Mouse (Mus musculus) layer of hippocampus, adult 9-11 months (tissue): Measurements from ENCODE around the gene Fam53b.
A peak's percentile ranks its signal among the peaks of the same experiment; 100 is the strongest.

ENCODE experiments used
- DNase-seq: peaks from one replicate; pipeline ENCODE4 v3.0.0; 2022

The Fam53b gene

DNA sequence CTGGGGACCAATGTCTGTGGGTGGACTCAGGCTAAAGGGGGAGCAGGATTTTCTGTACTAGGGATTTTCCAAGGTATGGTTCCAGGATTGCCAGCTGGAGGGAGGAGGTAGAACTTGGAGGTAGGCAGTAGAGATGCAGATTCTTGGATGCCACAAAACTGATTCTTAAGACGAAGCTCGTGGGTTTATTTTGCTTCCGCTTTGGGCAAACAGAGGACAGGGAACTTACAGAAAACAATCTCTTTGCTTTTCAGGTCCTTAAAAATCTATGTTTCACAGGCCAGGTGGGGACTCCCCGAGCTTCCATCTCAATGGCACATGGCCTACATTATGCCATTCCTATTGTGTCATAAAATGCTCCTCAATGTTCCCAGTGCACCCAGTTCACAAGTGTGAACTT lies 49.4 kb downstream of the Fam53b start:
- DNase-seq = no peak

DNA sequence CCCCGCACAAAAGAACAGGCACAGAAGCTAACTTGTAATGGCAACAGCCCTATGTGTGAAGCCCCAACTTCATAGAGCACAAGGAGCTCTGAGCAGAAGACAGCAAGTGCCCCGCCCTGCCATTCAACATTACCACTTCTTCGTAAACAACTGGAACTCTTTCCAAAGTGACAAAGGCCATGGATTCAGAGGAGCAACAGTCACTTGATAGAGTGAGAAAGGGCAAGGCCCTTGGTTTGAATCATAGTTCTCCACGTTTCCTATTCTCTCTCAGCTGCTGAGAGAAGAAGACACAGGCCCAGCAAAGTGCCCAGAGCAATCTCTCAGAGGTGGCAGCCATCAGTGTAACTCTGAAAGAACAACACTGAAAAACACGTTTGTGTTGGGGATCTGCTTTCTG lies 49.8 kb downstream of the Fam53b start:
- no peak for DNase-seq

DNA sequence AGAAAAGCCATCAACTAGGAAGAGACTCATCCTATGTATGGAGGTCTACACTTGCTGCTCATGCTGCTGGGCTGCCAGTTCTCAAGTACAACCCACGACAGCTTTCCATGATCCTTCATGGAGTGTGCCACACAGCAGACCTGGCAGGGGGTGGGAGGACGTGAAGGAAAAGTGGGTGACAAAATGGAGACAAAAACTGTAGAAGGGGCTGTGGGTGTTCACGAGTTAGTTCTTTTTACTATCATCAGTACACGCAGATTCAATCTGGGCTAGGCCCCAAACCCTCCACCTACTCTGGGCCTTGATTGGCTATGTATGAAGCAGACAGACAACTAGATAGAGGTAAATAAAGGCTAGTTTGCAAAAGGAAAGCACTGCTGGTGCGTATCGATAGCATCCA lies 50.3 kb downstream of the Fam53b start:
- DNase-seq = peak; percentile 66

DNA sequence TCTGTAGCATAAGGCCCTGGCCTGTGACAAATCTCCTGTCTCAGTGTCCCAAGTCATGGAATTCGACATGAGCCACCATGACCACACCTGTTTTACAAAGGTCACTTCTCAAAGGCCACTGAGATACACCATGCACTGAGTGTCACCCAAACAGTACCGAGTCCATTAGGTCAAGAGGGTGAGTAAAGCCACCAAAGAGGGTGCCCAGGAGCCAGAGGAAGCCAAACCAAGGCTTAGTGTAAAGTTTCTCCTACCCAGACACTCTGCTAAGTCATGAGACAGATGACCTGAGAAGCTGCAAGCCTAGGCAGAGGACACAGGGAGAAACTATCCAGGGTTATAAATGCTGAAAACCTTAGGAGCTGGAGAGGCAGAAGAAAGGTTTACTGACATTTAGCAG lies 52.3 kb downstream of the Fam53b start:
- DNase-seq = no peak

DNA sequence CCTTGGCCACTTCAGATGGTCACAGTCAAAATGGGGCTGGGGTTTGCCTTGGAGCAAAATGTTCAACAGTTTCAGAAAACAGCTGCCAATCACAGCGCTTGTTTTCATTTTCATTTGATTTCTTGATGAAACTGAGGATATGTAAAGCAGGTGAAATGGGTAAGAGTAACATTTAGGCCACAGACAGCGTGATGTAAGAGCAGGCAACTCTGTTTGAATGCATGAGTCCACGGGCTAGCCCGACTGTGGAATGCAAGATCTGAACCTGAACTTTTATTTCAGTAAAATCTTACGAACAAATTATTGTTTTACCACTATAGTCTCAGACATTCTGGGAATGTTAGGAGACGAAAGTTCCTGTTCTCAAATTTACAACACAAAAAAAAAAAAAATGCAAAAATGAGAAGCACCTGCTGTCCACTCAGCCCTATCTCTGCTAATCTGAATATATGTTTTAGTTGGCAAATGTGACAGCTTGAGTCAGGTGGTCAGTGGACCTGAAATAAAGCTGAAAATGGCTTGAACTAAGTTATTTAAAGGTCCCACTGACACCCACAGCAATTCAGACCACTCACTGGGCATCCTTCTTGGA lies 53.0 kb downstream of the Fam53b start:
- no peak for DNase-seq

DNA sequence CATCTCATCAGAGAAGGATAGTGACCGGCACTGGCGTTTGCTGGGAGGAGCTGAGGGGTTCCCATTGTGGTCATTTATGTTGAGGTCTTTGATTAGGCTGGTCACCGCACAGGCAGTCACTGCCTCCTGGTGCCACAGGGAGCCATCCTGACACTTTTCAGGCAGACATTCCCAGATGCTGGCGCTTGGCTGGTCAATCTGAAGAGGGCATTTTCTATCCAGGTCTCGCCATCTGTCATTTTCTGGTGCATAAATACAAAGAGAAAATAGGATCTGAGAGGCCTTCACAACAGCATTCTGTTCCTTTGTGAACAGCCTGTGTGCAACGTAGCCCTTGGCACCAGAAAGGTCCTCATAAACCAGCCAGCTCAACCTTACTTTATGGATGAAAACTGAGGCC lies 53.8 kb downstream of the Fam53b start:
- DNase-seq = no peak

DNA sequence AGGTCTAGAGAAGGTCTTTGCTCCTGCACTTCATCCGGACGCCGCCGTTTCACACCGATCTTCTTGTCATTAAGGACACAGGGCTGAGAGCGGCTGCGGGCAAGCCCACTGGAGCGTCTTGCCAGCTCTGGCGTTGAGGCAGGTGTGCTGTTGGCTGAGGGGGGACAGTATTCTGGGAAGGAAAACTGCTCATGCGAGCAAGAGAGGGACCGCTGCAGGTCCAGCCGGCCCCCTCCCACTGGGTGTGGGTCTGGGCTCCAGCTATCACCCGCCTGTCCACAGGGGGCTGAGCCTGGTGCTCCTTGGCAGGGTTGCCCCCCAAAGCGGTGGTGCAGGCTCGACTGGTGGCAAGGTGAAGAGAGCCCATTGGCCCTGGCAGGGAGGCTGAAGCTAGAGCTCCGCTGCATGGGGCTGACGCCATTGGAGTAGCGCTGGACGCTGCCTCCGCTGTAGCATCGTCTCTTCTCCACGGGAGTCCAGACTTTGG lies 54.2 kb downstream of the Fam53b start:
- no peak for DNase-seq

DNA sequence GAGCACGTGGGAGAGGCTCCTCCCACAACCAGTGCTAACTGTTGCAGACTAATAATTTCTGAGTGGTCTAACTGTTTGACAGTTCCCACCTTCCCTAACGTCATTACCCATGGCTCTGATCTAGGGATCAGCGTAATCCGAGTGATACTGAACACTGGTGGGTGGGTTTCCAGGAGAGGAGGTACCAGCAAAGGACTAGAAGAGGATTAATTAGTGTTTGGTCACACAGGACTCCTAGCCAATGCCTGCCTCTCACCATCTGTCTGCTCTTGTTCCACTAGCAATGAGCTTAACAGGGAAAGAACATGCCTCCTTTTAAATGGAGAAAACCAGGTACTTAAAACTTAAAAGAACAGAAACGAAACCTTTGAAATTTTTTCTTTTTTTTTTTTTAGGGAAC lies 54.8 kb downstream of the Fam53b start:
- peak; percentile 59 for DNase-seq

DNA sequence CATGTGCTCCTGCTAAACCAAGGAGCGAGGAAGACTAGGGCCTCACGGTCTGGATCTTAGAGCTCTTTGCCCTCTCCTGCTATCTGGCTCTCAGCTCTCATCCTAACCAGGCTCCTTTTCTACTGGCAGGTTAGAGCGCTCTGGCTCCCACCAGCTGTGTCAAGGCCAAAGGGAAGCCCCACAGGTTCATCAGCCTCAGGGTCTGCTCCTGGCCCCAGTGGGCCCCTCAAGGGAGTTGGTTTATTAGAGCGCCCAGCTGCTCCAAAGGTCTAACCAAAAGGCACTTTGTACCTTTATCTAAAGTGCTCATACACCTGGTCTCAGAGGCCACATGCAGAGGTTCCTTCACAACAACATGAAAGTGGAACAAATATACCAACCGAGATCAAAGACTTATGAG lies 57.4 kb downstream of the Fam53b start:
- DNase-seq = no peak

DNA sequence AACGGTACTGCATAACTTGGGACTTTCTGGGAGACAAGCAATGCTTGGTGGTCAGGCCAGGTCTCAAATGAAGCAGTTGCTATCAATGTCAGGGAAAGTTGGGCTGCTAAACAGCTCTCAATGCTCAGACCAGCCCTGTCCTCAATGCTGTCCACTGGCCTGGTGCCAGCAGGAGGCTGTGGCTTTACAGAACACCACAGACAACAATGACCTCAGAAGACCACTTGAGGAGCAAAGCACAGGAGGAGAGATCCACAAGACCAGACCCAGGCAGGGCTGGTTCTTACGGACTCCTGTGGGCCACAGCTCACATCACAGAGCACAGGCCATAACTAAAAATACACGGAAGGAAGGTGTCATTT lies 59.3 kb downstream of the Fam53b start:
- no peak for DNase-seq

DNA sequence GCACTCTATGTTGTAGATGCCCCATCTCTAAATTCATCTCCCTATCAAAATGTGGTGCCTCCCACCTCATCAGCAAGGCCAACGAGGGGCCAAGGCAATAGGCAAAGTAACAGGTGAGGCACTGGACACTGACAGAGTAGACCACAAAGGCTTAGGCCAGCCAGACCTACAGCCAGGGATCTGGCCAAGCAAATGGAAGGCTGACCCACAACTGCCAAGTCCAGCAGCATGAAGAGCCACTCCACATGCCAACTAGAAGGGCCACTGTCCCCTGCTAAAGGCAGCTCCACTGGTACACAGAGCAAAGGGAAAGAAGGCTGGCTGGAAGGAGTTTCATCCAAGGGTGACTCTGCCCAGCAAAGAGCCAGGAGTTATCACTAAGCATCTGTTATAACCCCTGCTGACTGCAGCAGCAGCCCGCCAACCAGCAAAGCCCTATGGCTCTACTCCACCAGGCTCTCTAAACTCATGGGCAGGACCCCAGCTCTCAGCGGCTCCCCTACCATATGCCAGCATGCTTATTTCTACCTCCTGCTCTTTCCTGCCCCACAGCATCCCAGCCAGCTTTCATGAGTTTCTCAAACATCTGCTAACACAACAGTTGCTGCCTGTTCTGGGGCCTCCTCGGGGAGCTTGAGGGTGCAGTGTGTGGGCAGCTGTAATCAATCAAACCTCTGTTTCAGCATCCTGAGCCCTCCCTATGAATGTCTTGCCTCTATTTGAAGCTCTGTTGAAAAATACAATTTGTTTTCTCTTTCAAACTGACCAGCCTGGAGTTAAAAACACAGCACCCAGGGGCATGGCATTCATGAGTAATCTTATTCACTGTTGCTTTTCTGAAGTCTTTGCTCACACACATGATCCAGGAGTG lies 59.9 kb downstream of the Fam53b start:
- DNase-seq = no peak

DNA sequence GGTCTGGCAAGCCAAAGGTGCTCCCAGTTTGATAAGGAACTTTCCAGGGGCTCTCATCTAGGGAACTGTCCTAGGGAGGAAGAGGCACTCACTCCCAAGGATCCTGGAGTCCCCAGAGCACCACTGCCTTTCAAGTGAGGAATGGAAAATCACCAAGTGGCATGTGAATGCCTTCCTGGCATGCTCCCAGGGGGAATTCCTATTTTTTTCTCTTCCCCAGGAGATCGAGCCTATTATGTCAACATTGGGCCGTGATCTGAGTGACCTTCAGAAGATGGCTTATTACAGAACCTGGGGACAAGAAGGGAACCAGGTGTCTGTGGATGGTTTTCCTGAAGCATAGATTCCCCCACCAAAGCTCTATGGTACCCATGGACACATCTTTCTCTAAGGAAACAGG lies 62.0 kb downstream of the Fam53b start:
- DNase-seq = no peak

DNA sequence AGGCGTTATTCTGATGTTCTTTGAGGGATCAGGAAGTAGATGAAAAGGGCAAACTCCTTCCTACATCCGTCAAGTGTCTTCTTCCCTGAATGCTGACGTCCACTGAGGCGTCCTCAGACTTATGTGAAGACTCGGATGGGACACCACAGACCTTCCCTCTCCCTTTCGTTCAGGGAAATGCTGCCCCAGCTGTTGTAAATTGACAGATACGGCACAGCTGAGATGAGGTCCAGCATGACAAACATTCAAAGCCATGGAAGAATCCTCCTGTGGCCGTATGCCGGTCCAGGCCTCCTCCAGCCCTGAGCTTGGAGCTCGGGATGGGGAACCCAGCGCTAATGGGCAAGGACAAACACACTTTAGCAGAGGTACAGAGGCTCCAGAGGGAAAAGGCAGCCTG lies 64.2 kb downstream of the Fam53b start:
- DNase-seq = no peak

DNA sequence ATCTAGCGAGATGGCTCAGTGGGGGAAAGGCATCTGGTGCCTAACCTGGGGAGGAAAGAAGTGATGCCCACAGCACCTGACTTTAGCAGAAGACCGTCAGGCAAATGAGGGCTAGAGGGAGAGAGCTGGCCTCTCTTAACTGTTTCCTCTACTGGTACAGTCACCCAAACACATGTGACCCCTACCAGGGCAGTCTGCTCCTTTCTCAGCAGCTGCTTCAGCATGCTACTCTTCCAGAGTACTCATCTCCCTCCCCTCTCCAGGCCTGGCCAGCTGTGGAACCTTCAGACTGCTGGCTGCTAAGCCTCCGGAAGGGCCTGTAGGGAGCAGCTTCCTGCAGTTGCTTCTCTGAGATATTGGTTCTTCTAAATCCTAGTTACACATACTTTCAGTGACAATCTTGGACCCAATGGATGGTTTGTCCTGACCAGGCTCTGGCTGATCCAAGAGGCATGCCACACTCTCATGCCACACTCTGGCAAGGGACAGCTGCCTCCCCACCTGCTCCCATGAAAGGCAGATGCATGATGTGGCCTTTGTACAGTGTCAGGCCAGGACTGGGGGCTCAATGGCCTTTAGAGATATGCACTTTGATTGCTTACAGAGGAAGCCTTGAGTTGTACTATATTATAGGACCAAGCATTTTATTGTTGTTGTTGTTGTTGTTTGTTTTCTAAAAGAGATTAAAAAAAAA lies 65.5 kb downstream of the Fam53b start:
- DNase-seq = no peak

DNA sequence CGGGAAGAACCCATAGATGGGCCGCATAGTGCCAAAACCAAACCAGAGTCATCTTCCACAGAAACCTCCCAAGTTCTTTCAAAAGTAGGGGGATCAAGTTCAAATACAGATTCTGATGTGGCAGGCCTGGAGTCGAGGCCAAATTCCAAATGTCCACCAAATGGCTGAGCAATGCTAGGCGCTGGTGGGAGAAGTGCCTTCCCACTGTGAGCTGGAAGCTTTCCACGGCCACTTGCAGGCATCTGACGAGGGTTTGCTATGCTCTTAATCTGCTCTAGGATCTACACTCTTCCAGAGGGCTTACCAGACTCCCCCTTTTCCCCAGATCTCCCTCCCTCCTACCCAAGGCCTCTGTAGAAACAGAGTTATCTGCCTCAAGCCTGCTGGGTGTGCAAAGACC lies 66.6 kb downstream of the Fam53b start:
- no peak for DNase-seq

DNA sequence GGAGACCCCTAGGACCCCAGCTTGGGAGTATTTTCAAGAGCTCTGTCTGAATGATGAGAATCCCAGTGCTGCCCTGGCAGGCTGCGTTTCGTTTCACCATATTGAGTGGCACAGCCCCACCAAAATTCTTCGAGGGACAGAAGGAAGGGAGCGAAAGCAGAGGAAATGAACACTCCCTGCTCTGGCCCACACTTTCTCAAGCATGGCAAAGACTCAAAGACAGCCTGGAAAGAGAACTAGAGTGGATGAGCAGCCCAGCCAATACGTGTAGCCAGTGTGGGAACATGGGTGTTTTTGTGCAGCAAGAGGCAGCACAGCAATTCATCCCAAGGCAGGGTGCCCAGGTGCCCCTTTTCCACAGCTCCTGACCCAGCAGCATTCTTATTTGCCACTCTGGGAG lies 70.8 kb downstream of the Fam53b start:
- DNase-seq = no peak

DNA sequence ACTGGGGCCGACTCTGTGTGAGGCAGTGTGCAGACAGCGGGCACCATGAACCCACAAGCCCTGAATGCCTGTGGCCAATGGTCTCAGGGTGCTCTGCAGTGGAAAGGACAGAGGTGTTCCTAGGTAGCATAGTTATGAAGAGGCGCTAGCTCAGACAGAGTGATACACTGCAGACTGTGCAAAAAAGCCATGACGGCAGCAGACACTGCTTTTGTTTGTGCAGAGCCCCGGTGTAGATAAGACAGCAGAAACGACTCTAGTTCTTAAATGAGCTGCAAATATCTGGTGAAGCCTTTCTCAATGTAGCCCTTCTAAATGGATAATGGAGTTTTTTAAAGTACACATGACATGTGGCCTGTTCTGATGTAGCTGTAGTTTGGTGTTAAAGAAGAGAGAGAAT lies 73.9 kb downstream of the Fam53b start:
- no peak for DNase-seq

DNA sequence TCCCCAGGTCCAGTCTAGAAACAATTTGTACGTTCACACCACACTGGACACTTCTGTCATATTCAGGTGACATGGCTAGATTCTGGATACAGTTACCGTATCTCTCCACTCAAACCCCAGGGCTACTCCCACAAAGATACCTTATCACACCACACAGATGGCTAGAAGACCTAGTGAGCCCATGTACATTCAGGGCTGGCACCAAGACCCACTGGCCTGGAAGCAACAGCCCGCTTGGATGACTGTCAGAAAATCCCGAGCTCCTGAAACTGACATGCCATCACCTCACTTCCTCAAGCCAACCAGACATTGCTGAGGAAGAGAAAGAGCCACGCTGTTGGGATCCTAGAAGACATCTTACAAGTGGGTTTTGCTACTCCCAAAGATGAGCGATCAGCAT lies 74.8 kb downstream of the Fam53b start:
- DNase-seq = no peak

DNA sequence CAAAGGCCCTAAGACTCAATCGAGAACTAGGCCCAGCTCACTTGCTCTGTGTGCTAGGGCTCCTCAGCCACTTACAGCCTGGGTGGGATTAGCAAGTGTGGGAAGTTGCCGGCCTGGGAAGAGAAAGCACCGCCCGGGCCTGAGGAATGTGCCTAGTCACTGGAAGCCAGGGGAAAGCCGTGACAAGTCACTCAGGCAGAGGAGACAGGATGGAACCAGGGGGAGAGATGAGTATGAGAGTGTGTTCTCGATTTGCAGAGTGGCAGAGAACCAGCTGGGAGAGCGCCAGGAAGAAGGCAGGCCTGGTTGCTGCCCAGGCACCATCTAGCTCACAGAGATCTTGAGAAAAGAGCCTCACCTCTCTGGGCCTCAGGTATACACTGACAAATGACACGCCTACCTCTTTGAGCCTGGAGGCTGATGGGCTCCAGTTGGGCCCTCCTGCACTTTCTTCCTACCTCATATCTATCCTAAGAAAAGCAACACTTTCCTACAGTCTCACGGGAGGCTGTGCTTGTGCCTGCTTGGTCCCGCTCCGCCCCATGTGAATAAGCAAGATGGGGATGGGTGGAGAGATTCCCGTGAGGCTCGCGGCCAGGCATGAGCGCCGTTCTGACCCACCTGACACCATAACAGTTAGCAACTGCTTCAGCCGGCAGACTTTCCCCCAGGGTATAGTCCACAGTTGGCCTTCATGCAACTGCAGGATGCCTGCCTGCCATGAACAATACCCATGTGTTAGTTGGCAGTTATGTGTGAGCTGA lies 77.4 kb downstream of the Fam53b start:
- no peak for DNase-seq

DNA sequence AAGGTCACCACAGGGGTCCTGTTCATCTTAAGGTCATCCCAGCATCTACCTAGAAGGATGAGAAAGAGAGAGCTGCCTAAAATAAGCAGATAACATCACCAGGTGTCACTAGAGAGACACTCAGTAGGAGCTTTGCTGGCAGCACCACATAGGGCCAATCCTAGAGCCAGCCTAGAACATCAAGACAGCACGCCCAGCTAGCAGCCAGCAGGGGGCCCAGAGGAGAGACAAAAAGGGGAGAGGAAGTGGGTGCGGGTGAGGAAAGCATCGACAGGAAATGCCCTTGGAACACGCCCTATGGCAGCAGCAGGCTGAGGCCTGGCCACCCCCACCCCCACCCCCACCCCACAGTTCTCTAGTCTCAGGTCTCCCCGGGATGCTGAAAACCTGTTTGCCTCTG lies 78.5 kb downstream of the Fam53b start:
- DNase-seq = no peak

DNA sequence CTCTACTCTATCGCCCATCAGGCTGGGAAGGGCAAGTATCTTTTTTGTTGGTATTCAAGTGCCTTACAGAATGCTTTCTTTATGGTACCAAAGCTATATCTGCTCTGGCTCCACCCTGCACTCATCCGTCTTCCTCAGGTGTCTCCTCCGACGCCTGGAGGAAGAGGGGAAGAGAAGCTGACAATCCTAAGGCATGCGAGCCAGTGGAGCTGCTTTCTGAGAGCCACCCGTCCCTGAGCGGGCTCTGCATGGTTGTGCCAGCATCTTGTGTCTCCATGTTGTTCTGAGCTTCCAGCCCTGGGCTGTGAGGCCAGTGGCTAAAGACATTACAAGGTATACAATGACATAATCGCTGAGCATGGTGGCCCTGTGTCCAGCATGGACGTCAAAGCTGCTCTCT lies 79.5 kb downstream of the Fam53b start:
- DNase-seq = no peak

DNA sequence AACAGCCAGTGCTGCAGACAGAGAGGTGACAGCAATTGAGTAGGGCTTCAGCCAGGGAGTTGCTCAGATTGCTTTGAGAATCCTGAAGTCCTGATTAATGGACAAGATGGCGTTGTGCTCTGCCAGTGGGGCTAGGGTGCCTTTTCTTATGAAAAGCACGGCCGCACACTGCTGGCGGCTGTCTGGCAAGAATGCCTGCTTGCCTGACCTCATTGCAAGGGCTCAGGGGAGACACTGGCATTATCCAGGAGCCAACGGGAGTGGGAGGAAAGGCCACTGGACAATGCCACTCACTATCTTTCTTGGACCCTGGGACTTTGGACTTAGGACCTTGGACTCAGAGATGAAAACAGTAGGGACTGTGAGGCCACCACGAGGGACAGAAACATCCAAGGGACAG lies 80.2 kb downstream of the Fam53b start:
- no peak for DNase-seq

DNA sequence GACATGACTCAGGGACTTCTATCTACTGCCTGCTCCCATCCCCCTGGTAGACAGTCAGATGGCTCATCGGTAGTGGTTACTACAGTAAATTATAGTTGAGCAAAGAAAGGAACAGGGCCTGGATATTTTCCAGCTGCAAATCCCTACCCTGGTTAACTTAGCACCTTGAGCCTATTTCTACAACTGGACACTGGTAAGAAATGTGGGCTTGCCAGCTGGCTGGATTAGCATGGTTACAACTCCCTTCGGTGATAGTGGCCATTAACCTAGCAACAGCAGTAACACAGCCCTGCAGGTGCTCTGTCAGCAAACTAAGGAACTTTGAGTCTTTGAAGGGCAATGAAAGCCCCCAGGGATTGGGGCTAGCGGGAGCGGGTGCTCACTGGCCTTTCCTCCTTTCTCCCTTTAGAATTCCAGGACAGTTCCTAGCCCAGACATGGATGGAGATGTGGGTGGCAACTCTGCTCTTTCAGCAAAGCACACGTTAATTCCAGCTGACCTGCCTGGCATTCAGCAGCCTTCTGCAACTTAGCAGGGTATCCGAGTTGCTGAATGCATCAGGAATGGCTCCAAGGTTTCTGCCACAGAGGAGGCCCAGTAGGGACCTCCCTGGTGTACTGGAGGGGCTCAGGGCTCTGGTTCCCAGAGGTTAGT lies 81.4 kb downstream of the Fam53b start:
- DNase-seq = no peak
